In the genomic region with DNA sequence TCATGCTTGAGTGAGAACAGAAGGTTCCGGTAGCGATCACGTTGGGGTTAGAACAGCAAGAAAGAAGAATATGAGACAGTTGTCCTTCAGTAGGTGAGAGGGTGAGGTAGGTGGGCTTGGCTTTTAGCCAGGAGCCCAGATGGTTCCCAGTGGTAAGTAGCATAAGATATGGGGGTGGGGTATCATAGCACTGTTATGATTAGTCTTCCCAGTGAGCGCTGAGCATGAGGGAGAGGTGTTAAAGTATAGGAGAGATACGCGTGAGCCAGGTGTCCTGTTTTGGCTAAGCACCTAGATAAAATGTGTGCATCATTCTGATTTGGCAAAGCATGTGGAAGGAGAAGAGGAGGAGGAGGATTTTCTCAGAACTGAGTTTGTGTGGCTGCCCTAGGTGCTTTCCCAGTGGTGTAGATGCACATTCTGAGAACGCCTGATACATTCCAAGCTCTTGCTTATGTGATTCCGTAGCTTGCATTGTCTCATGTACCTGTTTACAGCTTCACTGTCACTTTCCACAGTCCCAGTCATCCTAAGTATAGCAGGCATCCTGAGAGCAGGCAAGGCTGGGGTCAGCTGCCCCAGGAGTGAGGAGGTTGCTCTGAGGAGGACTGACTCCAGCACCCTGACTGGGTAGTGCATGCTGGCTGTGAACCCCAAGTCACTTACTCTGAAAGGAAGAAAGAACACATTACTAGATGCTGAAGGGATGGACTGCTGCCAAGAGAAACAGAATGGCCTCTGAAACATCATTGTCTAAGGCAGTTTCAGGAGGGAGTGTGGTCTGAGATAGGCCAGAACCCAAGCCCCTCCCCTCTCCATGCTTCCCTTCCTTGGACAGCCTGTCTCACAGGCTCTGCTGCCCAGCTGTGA, we compare ENCODE assay signal across 9 mouse cellular contexts. TPM values are rescaled to one million over a fixed set of nuclear protein-coding genes. Genes with fewer than 3 reads are reported as not detected.
DNase-seq lines count a peak whose midpoint lies in the region; ATAC-seq and TF ChIP-seq lines count a peak whose summit lies in the region.
"Had no signal": no experiment of that assay in that cellular context is flagged by ENCODE, and none has a peak within 500 bp of the region (broad histone marks: within the 10 kb centered on the region; RNA-seq: fewer than 3 reads in every experiment).

No protein-coding gene starts in this region.

- no peak for TF ChIP-seq POLR2A in testis, adult 2 months (IDR thresholded peaks at IDR 0.05; ENCODE audit: control insufficient read depth, low read depth, low read length)

- H3K4me3 ChIP-seq in testis, adult 2 months (ENCODE audit: control insufficient read depth, low read depth, low read length), result no peak overlapping the region
- no peak overlapping the region for H3K4me3 ChIP-seq in hindbrain, embryonic 14.5 days (replicated peaks; ENCODE audit: low read length)
- H3K4me3 ChIP-seq: liver, embryonic 15.5 days had no signal

- ATAC-seq in hindbrain, embryonic 14.5 days (ENCODE audit: low FRiP score), result peak; percentile 55; the same call in 1 of the 2 replicates

- WGBS in hindbrain, embryonic 14.5 days, result 81% methylated on average over 8 of the region's 8 CpGs

- 0 out of 2 replicates have a peak overlapping the region, but pooled peaks have one; percentile 17 for H3K27ac ChIP-seq in testis, adult 2 months (ENCODE audit: control insufficient read depth, insufficient read depth, low read depth, low read length)
- H3K27ac ChIP-seq in hindbrain, embryonic 14.5 days, result peak overlapping the region; percentile 45; the same call in 1 of the 2 replicates
- H3K27ac ChIP-seq: liver, embryonic 15.5 days had no signal

- no peak overlapping the region for H3K4me2 ChIP-seq in hindbrain, embryonic 14.5 days (replicated peaks)
- H3K4me2 ChIP-seq: liver, embryonic 15.5 days had no signal

- intact Hi-C loops in gastrocnemius, postnatal 36 days (cut with DNase I), result no loop called here

- H3K4me1 ChIP-seq in testis, adult 2 months (ENCODE audit: control insufficient read depth, insufficient read depth, low read length), result no peaks in the 10 kb centered on the region
- no peaks in the 10 kb centered on the region; the same call in 1 of the 2 replicates for H3K4me1 ChIP-seq in hindbrain, embryonic 14.5 days (replicated peaks; ENCODE audit: control insufficient read depth, insufficient read depth, low read length)

- no peak overlapping the region for H3K9ac ChIP-seq in hindbrain, embryonic 14.5 days
- H3K9ac ChIP-seq: liver, embryonic 15.5 days had no signal

- H3K27me3 ChIP-seq in testis, adult 2 months (ENCODE audit: control insufficient read depth, insufficient read depth, low read length), result no peaks in the 10 kb centered on the region
- H3K27me3 ChIP-seq in hindbrain, embryonic 14.5 days (ENCODE audit: control insufficient read depth, insufficient read depth, low read length), result no peaks in the 10 kb centered on the region
- H3K27me3 ChIP-seq: liver, embryonic 15.5 days had no signal

- DNase-seq in frontal cortex, adult 2 months (ENCODE audit: extremely low spot score in 1 of 2, low spot score in 1 of 2), result peak; percentile 54 to 55
- DNase-seq in frontal cortex, postnatal 14 days (ENCODE audit: low spot score in 2 of 2), result no peak
- DNase-seq in testis, postnatal 10 days (ENCODE audit: low spot score), result no peak
- peak; percentile 35 for DNase-seq in hindbrain, embryonic 14.5 days (ENCODE audit: low spot score)
- peak; percentile 41 for DNase-seq in right cerebral cortex, postnatal 25 days
- DNase-seq in thymus, postnatal 36 days, result no peak
- no peak for DNase-seq in gastrocnemius, postnatal 36 days

- peaks cover 7% of the 10 kb centered on the region for H3K36me3 ChIP-seq in testis, adult 2 months (ENCODE audit: control insufficient read depth, insufficient read depth, low read length)
- H3K36me3 ChIP-seq in hindbrain, embryonic 14.5 days (replicated peaks; ENCODE audit: control insufficient read depth, insufficient read depth), result peaks cover 74% of the 10 kb centered on the region

- no peaks in the 10 kb centered on the region for H3K9me3 ChIP-seq in hindbrain, embryonic 14.5 days (ENCODE audit: control insufficient read depth, low read length)
- H3K9me3 ChIP-seq: liver, embryonic 15.5 days had no signal

- TF ChIP-seq CTCF in testis, adult 2 months (IDR thresholded peaks at IDR 0.05; ENCODE audit: control insufficient read depth, insufficient read depth, insufficient replicate concordance, low read depth, low read length), result no peak

RNA-seq across cellular contexts. Expression of a gene that starts 24.5 kb away (rescaled TPM):
- 45.3 and 51.3 TPM in 2 replicates for polyA plus RNA-seq in frontal cortex, adult 2 months (2012; rRNA removed)
- 0.69 and 0.93 TPM in 2 replicates for polyA plus RNA-seq in testis, adult 2 months (2012; rRNA removed)
- polyA plus RNA-seq in hindbrain, embryonic 14.5 days (2014; fragmentation: Nextera tagmentation; extraction: Ambion mirVana), result 31.7 and 35.3 TPM in 2 replicates
- under 1 TPM; 0.26 to 0.44 TPM for total RNA-seq in gastrocnemius, postnatal 36 days (2021)

RNA-seq across cellular contexts. Expression of a gene that starts 30.6 kb away (rescaled TPM):
- polyA plus RNA-seq in frontal cortex, adult 2 months (2012; rRNA removed), result 127 and 129 TPM in 2 replicates
- 30.5 and 33.2 TPM in 2 replicates for polyA plus RNA-seq in testis, adult 2 months (2012; rRNA removed)
- polyA plus RNA-seq in hindbrain, embryonic 14.5 days (2014; fragmentation: Nextera tagmentation; extraction: Ambion mirVana), result 86.6 and 94.9 TPM in 2 replicates
- total RNA-seq in gastrocnemius, postnatal 36 days (2021), result 10 to 100 TPM; 43.5 to 49.9 TPM

Comparison
In these comparisons a context has a peak if more than half of its experiments do, and no peak if none do; other contexts are left out.
1. DNase-seq: peak in frontal cortex, adult 2 months (2 of 2), hindbrain, embryonic 14.5 days (single experiment) and right cerebral cortex, postnatal 25 days (single experiment); none in frontal cortex, postnatal 14 days (0 of 2), testis, postnatal 10 days (single experiment), thymus, postnatal 36 days (0 of 2) and gastrocnemius, postnatal 36 days (0 of 2).
2. RNA of a gene that starts 24.5 kb away (polyA plus RNA-seq): 45.3 to 51.3 TPM in frontal cortex, adult 2 months and 31.7 to 35.3 TPM in hindbrain, embryonic 14.5 days; 0.69 to 0.93 TPM in testis, adult 2 months; every median in the first group is over 10 times any median in the second.